Mouse (Mus musculus): ENCODE results near the gene Pde7b.

DNA sequence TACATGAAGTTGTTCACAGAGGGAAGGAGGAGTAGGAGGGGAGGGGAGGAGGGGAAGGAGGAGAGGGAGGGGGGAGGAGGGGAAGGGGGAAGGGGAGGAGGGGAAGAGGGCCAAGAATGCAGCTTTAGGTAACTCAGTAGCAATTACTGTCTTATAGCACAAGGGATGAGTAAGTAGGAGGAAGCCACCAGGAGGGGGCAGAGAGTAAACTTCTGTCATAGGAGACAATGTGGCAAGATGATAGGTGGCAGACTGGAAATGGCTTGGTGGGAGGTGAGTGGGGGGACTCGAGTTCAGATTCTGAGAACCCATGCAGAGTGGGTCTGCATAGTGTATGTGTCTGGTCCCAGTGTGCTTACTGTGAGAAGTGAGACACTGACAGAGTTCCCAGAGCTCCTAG lies 234.1 kb downstream of the Pde7b start:
- TF ChIP-seq POLR2A (IDR thresholded peaks at IDR 0.05; ENCODE audit: control insufficient read depth, extremely low read depth, insufficient read depth, low read length, poor library complexity), result no peak
- no peak for TF ChIP-seq CTCF (IDR thresholded peaks at IDR 0.05; ENCODE audit: borderline replicate concordance, control insufficient read depth, extremely low read depth, insufficient read depth, low read length, poor library complexity)

Data from thymus, adult 2 months (tissue).